Mouse (Mus musculus) central nervous system, embryonic 18 days (tissue): ENCODE results near the gene Gm42669. TPM values are rescaled to one million over a fixed set of nuclear protein-coding genes. Genes with fewer than 3 reads are reported as not detected.

ENCODE experiments used
- polyA plus RNA-seq: library from polyadenylated mRNA; depleted of rRNA; stranded (reverse); fragments of >200 nt; gene quantifications from 2 replicates; pipeline ENCODE4 v1.2.3, GENCODE M21; 2012; rRNA removed

Gm42669 gene
- 0.23 and 0.45 TPM in 2 replicates for polyA plus RNA-seq

DNA sequence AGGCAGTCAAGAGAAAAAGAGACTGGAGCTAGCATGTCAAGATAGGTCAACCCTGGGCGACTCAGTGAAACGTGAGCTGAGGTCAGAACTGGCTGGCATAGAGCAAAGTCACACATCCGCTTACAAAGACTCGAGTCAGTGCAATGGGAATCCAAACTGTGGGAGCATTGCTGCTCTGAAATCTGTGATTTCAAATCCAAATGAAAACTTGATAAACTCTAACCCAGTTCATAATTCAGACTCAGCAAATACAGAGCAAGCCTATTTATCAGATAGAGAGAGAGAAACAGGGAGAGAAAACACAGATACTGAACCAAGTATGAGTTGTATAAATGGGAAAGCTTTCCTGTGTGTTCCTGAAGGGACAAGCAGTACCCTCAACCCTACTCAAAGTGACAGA lies at the start of gene Gm42669:
Gene Gm42669 (plus strand): TSS at position 301 of the 400 bp plus-strand sequence.

DNA sequence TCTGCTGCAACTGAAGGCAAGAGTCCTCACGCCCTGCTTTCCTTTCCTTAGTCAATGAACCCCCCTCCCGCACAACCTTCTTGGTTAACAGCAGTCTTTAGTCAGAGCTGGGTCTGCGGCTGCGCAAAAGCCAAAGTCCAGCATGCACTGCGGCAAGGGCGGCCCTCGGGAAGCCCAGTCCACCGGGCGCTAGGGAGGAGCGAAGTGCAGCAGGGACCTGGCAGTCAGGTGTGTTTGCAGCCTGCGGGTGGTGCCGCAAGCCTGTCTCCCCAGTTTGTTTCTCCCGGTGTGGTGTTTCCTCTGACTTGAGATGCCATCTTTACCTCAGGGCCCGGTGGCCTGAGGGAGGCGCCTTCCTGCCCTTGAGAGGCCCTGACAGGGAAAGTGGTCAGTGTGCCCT lies 27.2 kb downstream of the Gm42669 start, which contains the start of gene 1700028K03Rik:
Gene 1700028K03Rik (plus strand): TSS at position 129 of the 400 bp plus-strand sequence.

GRCm38 (mm10) chr5:107597301-107598077 lies 90.1 kb downstream of the Gm42669 start, which contains the start of the genes Rpap2 and Glmn:
Rpap2 (plus strand) TSS chr5:107597373.
Glmn (minus strand) TSS chr5:107597888.

Other genes starting within 250 kb of the Gm42669 start
- 3.7 and 4.2 TPM in 2 replicates for gene Tgfbr3, start 218.0 kb upstream of the Gm42669 start, polyA plus RNA-seq
- 6.3 and 6.4 TPM in 2 replicates for gene Brdt, start 176.5 kb upstream of the Gm42669 start, polyA plus RNA-seq
- 10.0 and 10.3 TPM in 2 replicates for gene Ephx4, start 104.9 kb upstream of the Gm42669 start, polyA plus RNA-seq
- gene Lpcat2b, start 76.1 kb upstream of the Gm42669 start, polyA plus RNA-seq = 0.03 TPM in 1 of 2 replicates, not detected in the other
- 24.9 and 26.3 TPM in 2 replicates for gene Btbd8, start 69.6 kb upstream of the Gm42669 start, polyA plus RNA-seq
- gene 1700028K03Rik, start 27.1 kb downstream of the Gm42669 start, polyA plus RNA-seq = 0.27 and 0.37 TPM in 2 replicates
- gene Rpap2, start 89.8 kb downstream of the Gm42669 start, polyA plus RNA-seq = 12.0 and 13.0 TPM in 2 replicates
- 20.4 and 21.7 TPM in 2 replicates for gene Glmn, start 90.3 kb downstream of the Gm42669 start, polyA plus RNA-seq
- 0.05 and 0.09 TPM in 2 replicates for gene Gfi1, start 218.4 kb downstream of the Gm42669 start, polyA plus RNA-seq